Mouse (Mus musculus) heart, embryonic 13.5 days (tissue): ENCODE results near the gene Chadl. TPM values are rescaled to one million over a fixed set of nuclear protein-coding genes. Genes with fewer than 3 reads are reported as not detected.
A peak's percentile ranks its signal among the peaks of the same experiment; 100 is the strongest.
"Not testable (repeated sequence)": the region's sequence is repeated elsewhere in the genome, so short reads cannot be mapped to it uniquely, and the experiment has no call there.

Experiments
- ATAC-seq: fragments of 200-750 bp; cut with Nextera tagmentation; 2 replicates; pipeline ENCODE4 v1.8.0; 2017; ENCODE audit warnings: moderate TSS enrichment; ENCODE audit not compliant: insufficient number of reproducible peaks, low FRiP score, low TSS enrichment; ENCODE audit errors: extremely low read depth
- H3K27ac ChIP-seq: fragments of 300-500 bp; sonication (generic); replicated peaks from 2 replicates; pipeline ENCODE4 v1.5.1; 2015; ENCODE audit warnings: moderate library complexity, mild to moderate bottlenecking, inconsistent platforms
- H3K27me3 ChIP-seq: fragments of 300-500 bp; sonication (generic); replicated peaks from 2 replicates; pipeline ENCODE4 v1.6.1; 2015; ENCODE audit warnings: mild to moderate bottlenecking, inconsistent platforms
- H3K36me3 ChIP-seq: fragments of 300-500 bp; sonication (generic); 2 replicates; pipeline ENCODE4 v1.6.1; 2015; ENCODE audit warnings: mild to moderate bottlenecking, inconsistent platforms
- H3K4me1 ChIP-seq: fragments of 300-500 bp; sonication (generic); 2 replicates; pipeline ENCODE4 v1.6.1; 2015; ENCODE audit warnings: inconsistent platforms
- H3K4me2 ChIP-seq: fragments of 300-500 bp; sonication (generic); 2 replicates; pipeline ENCODE4 v1.6.1; 2015; ENCODE audit warnings: inconsistent platforms, mild to moderate bottlenecking, moderate library complexity
- H3K4me3 ChIP-seq: fragments of 300-500 bp; sonication (generic); 2 replicates; pipeline ENCODE4 v1.5.1; 2015; ENCODE audit warnings: moderate library complexity, mild to moderate bottlenecking, inconsistent platforms
- H3K9ac ChIP-seq: fragments of 300-500 bp; sonication (generic); 2 replicates; pipeline ENCODE4 v1.6.1; 2015; ENCODE audit warnings: inconsistent platforms, mild to moderate bottlenecking, moderate library complexity
- H3K9me3 ChIP-seq: fragments of 300-500 bp; sonication (generic); 2 replicates; pipeline ENCODE4 v1.6.1; 2016; ENCODE audit warnings: inconsistent platforms
- WGBS: fragments of 180-500 bp; shearing (Covaris S2); methylation state at CpG from one replicate; pipeline ENCODE4 v1.1.7; 2015; ENCODE audit warnings: mixed read lengths; 5-methylcytosine and 5-hydroxymethylcytosine counted together
- polyA plus RNA-seq: library from polyadenylated mRNA; unstranded; fragments of >200 nt; fragmentation: Nextera tagmentation; extraction: Ambion mirVana; gene quantifications from 2 replicates; pipeline ENCODE4 v1.2.1, GENCODE M21; 2015

Gene Chadl
- polyA plus RNA-seq, 1 experiment from 2014 or later: 0.83 TPM

GRCm38 (mm10) chr15:81722361-81722760, 25.3 kb upstream of the Chadl start:
- Histone ChIP-seq H3K36me3 (peaks cover 84% of the 10 kb centered on the region), H3K4me3 (no peak overlapping the region), H3K4me1 (peaks cover 4% of the 10 kb centered on the region; the same call in 1 of the 2 replicates), H3K27ac (no peak overlapping the region), H3K27me3 (no peaks in the 10 kb centered on the region), H3K4me2 (no peak overlapping the region), H3K9ac (no peak overlapping the region), H3K9me3 (no peaks in the 10 kb centered on the region)
- no peak for ATAC-seq
- WGBS: 93% methylated on average over 5 of the region's 5 CpGs

DNA sequence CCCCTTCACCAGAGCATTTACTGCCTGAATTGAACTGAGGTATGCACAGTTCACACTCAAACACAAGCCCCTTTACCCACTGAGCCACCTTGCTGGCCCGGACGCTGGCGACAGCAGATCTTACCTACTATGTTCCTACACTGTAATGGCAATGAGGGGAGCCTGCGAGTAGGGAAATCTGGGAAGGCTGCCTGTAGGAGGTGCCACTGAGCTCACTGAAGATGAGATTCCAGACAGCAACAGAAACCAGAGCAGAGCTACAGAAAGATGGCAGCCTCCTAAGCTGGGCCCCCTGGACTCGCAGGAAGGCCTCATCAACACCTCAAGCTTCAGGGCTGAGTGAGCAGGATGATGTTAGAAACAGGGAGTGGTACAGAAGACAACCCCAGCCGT, 22.0 kb upstream of the Chadl start:
- no peaks in the 10 kb centered on the region for H3K27me3 ChIP-seq
- H3K9ac ChIP-seq: no peak overlapping the region
- ATAC-seq: no peak
- H3K9me3 ChIP-seq: no peaks in the 10 kb centered on the region
- H3K27ac ChIP-seq: no peak overlapping the region
- 81% methylated on average over 6 of the region's 6 CpGs for WGBS
- no peaks in the 10 kb centered on the region for H3K4me1 ChIP-seq
- no peak overlapping the region for H3K4me3 ChIP-seq
- H3K4me2 ChIP-seq: no peak overlapping the region
- H3K36me3 ChIP-seq: peaks cover 95% of the 10 kb centered on the region

DNA sequence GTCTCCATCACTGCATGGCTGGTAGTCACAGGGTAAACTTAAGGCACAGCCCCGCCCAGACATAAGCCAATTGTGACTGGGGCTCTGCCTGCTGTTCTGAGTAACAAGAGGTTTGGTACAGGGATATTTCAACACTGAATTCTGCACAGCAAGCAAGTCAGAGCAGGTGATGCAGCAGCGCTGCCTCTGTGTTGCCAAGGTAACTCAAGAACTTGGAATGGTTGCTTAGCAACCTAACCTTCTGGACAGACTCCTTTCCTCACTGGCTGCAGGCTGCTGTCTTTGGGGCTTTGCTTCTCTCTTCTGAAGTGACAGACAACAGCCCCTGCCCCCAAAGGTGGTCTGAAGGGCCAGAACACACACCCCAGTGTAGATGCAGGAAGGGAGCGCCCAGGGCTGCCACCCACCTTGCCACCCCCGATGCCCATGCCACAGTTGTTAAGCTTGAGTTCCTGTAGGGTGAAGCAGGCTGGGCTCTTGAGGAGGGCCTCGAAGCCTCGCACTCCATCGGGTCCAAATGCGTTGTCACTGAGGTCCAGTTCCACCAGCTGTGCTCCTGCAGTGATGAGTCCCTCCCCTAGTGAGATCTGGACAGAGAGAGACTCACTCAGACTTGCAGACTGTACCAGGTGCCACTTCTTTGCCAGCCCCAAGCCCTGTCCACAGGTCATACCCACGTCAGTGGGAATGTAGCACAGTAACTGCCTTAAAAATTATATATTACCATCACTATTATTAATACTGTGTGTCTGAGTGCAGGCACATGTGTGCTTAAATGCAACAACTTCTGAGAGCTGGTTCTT, 21.4 kb upstream of the Chadl start:
- Histone ChIP-seq H3K36me3 (peaks cover 95% of the 10 kb centered on the region), H3K27ac (no peak overlapping the region), H3K4me2 (no peak overlapping the region), H3K9ac (no peak overlapping the region), H3K9me3 (no peaks in the 10 kb centered on the region), H3K4me3 (no peak overlapping the region), H3K27me3 (no peaks in the 10 kb centered on the region), H3K4me1 (no peaks in the 10 kb centered on the region)
- WGBS: 89% methylated on average over 9 of the region's 9 CpGs
- peak; percentile 5; the same call in 1 of the 2 replicates for ATAC-seq

DNA sequence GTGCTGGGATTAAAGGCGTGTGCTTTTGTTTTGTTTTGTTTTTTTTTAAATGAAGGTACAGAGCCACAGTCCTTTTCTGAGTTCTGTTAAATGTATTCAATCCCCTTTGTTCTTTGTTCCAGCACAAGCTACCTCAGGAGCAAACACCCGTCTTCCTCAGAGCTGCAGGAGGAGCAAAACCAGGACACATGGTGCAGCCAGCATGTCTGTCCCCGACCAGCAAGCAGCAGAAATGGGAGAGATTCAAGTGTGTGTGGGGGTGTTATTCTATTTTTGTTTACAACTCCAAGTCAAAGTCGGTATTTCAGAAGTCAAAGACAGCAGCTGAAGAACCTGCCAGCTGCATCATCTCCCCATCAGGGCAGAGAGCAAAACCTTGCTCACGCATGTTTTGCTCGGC, 16.7 kb upstream of the Chadl start:
- Histone ChIP-seq H3K36me3 (peaks cover 95% of the 10 kb centered on the region), H3K27ac (no peak overlapping the region), H3K4me2 (no peak overlapping the region), H3K9me3 (no peaks in the 10 kb centered on the region), H3K27me3 (no peaks in the 10 kb centered on the region), H3K9ac (no peak overlapping the region), H3K4me3 (no peak overlapping the region), H3K4me1 (no peaks in the 10 kb centered on the region)
- WGBS: 87% methylated on average over 6 of the region's 6 CpGs
- no peak for ATAC-seq

GRCm38 (mm10) chr15:81710801-81711200, 13.7 kb upstream of the Chadl start:
- no peak overlapping the region for H3K4me3 ChIP-seq
- WGBS: 71% methylated on average over 4 of the region's 4 CpGs
- H3K27me3 ChIP-seq: no peaks in the 10 kb centered on the region
- H3K4me2 ChIP-seq: no peak overlapping the region
- H3K9me3 ChIP-seq: no peaks in the 10 kb centered on the region
- no peak for ATAC-seq
- peaks cover 93% of the 10 kb centered on the region for H3K36me3 ChIP-seq
- H3K27ac ChIP-seq: no peak overlapping the region
- no peak overlapping the region for H3K9ac ChIP-seq
- no peaks in the 10 kb centered on the region for H3K4me1 ChIP-seq

DNA sequence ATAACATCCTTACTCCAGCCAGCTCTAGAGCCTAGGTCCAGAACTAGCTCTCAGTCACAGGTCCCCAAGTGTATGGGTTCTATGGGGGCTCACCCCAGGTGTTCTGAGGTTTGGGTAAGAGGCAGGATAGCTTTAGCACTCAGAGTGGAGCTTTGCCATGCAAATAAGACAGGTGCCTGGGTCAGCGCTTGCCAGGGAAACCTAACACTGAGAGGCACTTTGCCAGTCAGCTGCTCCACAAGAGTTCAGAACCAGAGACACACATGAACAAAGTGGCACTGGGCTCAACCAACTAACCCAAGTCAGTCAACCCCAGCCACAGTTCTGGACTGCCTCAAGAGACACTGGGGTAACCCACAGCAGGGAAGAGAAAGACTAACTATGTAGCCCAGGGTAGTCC, 12.6 kb upstream of the Chadl start:
- no peak overlapping the region for H3K27ac ChIP-seq
- no peak overlapping the region for H3K4me3 ChIP-seq
- H3K9ac ChIP-seq: no peak overlapping the region
- no peaks in the 10 kb centered on the region for H3K9me3 ChIP-seq
- ATAC-seq: no peak
- peaks cover 93% of the 10 kb centered on the region for H3K36me3 ChIP-seq
- 100% methylated on average over 1 of the region's 1 CpGs for WGBS
- H3K4me1 ChIP-seq: no peaks in the 10 kb centered on the region
- no peaks in the 10 kb centered on the region for H3K27me3 ChIP-seq
- no peak overlapping the region for H3K4me2 ChIP-seq

DNA sequence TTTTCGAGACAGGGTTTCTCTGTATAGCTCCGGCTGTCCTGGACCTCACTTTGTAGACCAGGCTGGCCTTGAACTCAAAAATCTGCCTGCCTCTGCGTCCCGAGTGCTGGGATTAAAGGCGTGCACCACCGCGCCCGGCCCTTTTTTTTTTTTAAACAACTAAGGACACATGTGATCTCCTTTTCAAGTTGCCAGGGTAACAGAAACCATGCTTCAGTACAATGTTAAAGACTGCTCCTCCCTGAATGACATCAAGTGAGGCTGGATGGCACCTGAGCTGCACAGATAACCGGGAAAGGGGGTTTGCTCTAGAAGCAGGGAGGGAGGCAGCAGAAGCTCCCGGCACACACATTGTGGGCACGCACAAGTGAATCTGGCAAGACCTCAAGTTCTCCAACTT, 11.9 kb upstream of the Chadl start:
- Histone ChIP-seq H3K27ac (no peak overlapping the region), H3K27me3 (no peaks in the 10 kb centered on the region), H3K9me3 (no peaks in the 10 kb centered on the region), H3K9ac (no peak overlapping the region), H3K4me1 (no peaks in the 10 kb centered on the region), H3K36me3 (peaks cover 98% of the 10 kb centered on the region), H3K4me3 (no peak overlapping the region), H3K4me2 (no peak overlapping the region)
- 89% methylated on average over 11 of the region's 11 CpGs for WGBS
- ATAC-seq: no peak

DNA sequence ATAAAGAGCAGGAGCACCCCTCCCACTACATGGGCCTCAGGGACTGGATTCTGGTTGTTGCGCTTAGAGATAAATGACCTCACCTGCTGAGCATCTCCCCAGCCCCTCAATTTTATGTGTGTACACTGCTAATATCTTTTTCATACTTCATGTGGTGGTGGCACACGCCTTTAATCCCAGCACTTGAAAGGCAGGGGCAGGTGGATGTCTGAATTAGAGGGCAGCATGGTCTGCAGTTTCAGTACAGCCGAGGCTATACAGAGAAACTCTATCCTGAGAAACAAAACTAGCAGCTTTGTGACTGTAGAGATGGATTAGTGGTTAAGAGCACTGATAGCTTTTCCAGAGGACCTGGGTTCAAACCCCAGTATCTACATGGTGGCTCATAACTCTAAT, 6.0 kb upstream of the Chadl start:
- H3K4me3 ChIP-seq: no peak overlapping the region
- no peaks in the 10 kb centered on the region for H3K27me3 ChIP-seq
- no peak overlapping the region for H3K9ac ChIP-seq
- peaks cover 58% of the 10 kb centered on the region for H3K36me3 ChIP-seq
- H3K9me3 ChIP-seq: no peaks in the 10 kb centered on the region
- no peaks in the 10 kb centered on the region for H3K4me1 ChIP-seq
- H3K4me2 ChIP-seq: no peak overlapping the region
- 75% methylated on average over 3 of the region's 3 CpGs for WGBS
- ATAC-seq: no peak
- H3K27ac ChIP-seq: no peak overlapping the region

GRCm38 (mm10) chr15:81702306-81703093, 5.4 kb upstream of the Chadl start:
- no peaks in the 10 kb centered on the region for H3K27me3 ChIP-seq
- H3K4me1 ChIP-seq: no peaks in the 10 kb centered on the region
- H3K4me3 ChIP-seq: no peak overlapping the region
- H3K27ac ChIP-seq: no peak overlapping the region
- no peaks in the 10 kb centered on the region for H3K9me3 ChIP-seq
- no peak for ATAC-seq
- no peak overlapping the region for H3K4me2 ChIP-seq
- WGBS: 87% methylated on average over 13 of the region's 13 CpGs
- peaks cover 52% of the 10 kb centered on the region for H3K36me3 ChIP-seq
- no peak overlapping the region for H3K9ac ChIP-seq

DNA sequence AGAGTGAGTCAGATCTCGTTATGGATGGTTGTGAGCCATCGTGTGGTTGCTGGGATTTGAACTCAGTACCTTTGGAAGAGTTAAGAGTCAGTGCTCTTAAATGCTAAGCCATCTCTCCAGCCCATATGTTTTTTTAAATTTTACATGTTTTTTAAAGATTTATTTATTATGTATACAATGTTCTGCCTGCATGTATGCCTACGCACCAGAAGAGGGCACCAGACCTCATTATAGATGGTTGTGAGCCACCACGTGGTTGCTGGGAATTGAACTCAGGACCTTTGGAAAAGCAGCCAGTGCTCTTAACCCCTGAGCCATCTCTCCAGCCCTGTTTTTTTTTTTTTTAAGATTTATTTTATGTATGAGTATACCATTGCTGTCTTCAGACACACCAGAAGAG, 4.3 kb upstream of the Chadl start:
- Histone ChIP-seq H3K27me3 (peaks cover 11% of the 10 kb centered on the region), H3K36me3 (peaks cover 41% of the 10 kb centered on the region)
- not testable (repeated sequence) for H3K27ac ChIP-seq, H3K4me1 ChIP-seq, H3K9me3 ChIP-seq, H3K4me2 ChIP-seq, H3K9ac ChIP-seq, ATAC-seq, H3K4me3 ChIP-seq
- WGBS: 73% methylated on average over 4 of the region's 4 CpGs

GRCm38 (mm10) chr15:81700601-81701000, 3.5 kb upstream of the Chadl start:
- H3K4me2 ChIP-seq: no peak overlapping the region
- 55% methylated on average over 8 of the region's 8 CpGs for WGBS
- H3K36me3 ChIP-seq: peaks cover 34% of the 10 kb centered on the region
- peaks cover 19% of the 10 kb centered on the region for H3K27me3 ChIP-seq
- H3K4me1 ChIP-seq: no peaks in the 10 kb centered on the region
- no peak overlapping the region for H3K27ac ChIP-seq
- no peak overlapping the region for H3K9ac ChIP-seq
- no peak overlapping the region for H3K4me3 ChIP-seq
- H3K9me3 ChIP-seq: no peaks in the 10 kb centered on the region
- no peak for ATAC-seq
